Mouse (Mus musculus): ENCODE data around the gene Lck. TPM values are rescaled to one million over a fixed set of nuclear protein-coding genes. Genes with fewer than 3 reads are reported as not detected.

Gene Lck
- total RNA-seq (2014; rRNA removed) (17.5 and 20.4 TPM in 2 replicates), polyA plus RNA-seq (2015; fragmentation: Nextera tagmentation; extraction: Ambion mirVana) (17.5 and 20.7 TPM in 2 replicates)

DNA sequence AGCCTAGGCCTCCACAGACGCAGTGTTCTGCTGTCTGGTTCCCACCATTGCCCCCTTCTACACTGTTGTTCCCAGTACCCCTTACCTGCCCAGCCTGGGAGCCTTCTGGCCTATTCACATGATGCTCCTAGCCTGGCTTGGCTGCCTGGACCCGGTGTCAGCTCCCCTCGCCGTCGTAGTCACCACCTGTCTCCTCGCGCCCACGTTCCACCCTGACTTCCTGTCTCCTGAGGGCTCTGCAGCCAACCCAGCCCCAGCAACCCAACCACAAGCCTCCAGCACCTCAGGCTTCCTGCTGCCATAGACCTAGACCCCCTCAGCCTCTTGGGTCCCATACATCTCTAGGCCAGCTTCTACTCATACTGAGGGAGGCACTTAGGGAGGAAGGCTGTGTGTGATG lies at the start of gene Lck:
TSS of gene Lck (minus strand) at position 212 of the 400 bp plus-strand sequence.
- ATAC-seq (ENCODE audit: low FRiP score) (no peak), DNase-seq (ENCODE audit: low spot score) (no peak)
- Histone ChIP-seq H3K9ac (replicated peaks; ENCODE audit: low read length, poor library complexity, severe bottlenecking) (no peak within 1 kb of the TSS), H3K9me3 (ENCODE audit: low read length) (no peaks in the 10 kb centered on the region), H3K36me3 (ENCODE audit: insufficient read depth, low read length) (no peaks in the 10 kb centered on the region), H3K27me3 (ENCODE audit: insufficient read depth, low read length) (no peaks in the 10 kb centered on the region; the same call in 1 of the 2 replicates), H3K4me1 (ENCODE audit: insufficient read depth, low read length) (0 out of 2 replicates have a peak, but pooled peaks cover 3% of the 10 kb centered on the region), H3K27ac (ENCODE audit: low read depth, low read length) (no peak within 1 kb of the TSS), H3K4me3 (ENCODE audit: low read depth, low read length) (no peak within 1 kb of the TSS), H3K4me2 (ENCODE audit: low read depth, low read length, poor library complexity, severe bottlenecking) (no peak within 1 kb of the TSS)
- TF ChIP-seq CTCF (IDR thresholded peaks at IDR 0.05): no peak
- 87% methylated on average over 8 of the region's 8 CpGs for WGBS

DNA sequence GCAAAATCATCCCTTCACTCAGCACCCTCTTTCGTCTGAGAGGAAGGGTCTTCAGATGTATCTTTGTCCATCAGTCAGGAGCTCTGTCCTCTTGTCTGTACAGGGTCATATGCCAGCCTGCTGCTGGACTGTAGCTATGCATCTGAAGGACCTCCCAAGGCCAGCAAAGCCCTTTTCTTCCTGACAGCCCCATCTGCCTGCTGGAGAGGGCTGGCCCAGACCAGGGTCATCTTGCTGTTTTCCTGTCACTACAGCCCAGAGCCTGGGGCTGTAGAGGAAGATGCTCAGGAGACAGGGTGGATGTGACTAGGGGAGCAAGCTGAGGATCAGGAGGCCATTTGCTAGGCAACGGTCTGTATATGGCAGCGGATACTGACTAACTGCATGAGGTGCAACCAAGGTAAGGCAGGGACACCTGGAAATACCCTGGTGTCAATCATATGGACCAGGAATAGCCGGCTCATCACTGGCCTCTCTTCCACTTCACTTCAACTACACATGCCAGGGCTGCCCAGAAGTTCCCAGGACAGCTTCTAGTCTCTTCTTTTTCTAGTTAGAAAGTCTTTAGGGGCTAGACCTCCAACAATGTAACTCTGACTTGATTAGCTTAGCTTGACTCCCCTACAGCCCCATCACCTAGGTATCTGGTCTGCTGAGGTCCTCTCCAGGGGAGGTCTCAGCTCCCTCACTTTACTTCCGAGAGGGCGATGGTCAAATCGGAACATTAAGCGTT lies 49.5 kb upstream of the Lck start:
- Histone ChIP-seq H3K9me3 (ENCODE audit: low read length) (no peaks in the 10 kb centered on the region), H3K27ac (ENCODE audit: low read depth, low read length) (peak overlapping the region; percentile 96), H3K9ac (replicated peaks; ENCODE audit: low read length, poor library complexity, severe bottlenecking) (peak overlapping the region; percentile 81), H3K27me3 (ENCODE audit: insufficient read depth, low read length) (no peaks in the 10 kb centered on the region), H3K4me2 (ENCODE audit: low read depth, low read length, poor library complexity, severe bottlenecking) (peak overlapping the region; percentile 89), H3K4me1 (ENCODE audit: insufficient read depth, low read length) (peaks cover 29% of the 10 kb centered on the region), H3K36me3 (ENCODE audit: insufficient read depth, low read length) (peaks cover 15% of the 10 kb centered on the region), H3K4me3 (ENCODE audit: low read depth, low read length) (peak overlapping the region; percentile 59)
- 14% methylated on average over 8 of the region's 8 CpGs for WGBS
- ATAC-seq (ENCODE audit: low FRiP score) (no peak), DNase-seq (ENCODE audit: low spot score) (no peak)
- no peak for TF ChIP-seq CTCF (IDR thresholded peaks at IDR 0.05)

DNA sequence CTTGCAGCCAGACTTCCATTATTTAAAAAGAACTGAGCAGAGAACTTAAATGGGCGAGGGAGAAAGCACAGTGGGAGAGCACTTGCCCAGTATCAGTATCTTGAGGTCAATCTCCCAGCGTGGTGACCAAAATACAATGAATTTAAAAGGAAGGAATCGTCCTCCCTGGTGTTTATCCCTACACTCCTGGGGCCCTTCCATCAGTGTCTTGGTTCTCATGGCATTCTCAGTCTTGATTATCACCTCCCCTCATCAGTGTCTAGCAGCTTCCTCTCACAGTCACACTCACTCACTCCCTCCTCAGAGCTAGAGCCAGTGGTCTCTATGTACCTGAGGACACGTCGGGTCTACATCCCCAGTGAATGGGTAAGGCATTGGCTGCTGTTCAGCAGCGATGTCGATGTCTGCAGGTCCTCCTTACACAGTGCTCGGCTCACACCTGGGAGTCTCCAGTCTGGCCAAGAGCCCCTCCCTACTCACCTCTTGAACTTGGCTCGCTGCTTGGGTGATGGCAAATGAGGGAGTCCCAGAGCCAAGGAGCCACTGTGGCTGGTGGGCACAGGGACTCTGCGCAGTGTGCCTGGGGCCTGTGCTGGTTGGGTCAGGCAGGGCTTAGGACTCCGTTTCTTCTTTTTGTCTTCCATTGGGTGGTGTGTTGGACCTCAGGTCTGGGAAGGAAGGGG lies 48.8 kb upstream of the Lck start:
- WGBS: 79% methylated on average over 11 of the region's 11 CpGs
- Histone ChIP-seq H3K4me3 (ENCODE audit: low read depth, low read length) (peak overlapping the region; percentile 59), H3K4me1 (ENCODE audit: insufficient read depth, low read length) (peaks cover 31% of the 10 kb centered on the region), H3K27me3 (ENCODE audit: insufficient read depth, low read length) (no peaks in the 10 kb centered on the region), H3K27ac (ENCODE audit: low read depth, low read length) (peak overlapping the region; percentile 96), H3K36me3 (ENCODE audit: insufficient read depth, low read length) (peaks cover 11% of the 10 kb centered on the region), H3K9ac (replicated peaks; ENCODE audit: low read length, poor library complexity, severe bottlenecking) (peak overlapping the region; percentile 81), H3K9me3 (ENCODE audit: low read length) (no peaks in the 10 kb centered on the region), H3K4me2 (ENCODE audit: low read depth, low read length, poor library complexity, severe bottlenecking) (peak overlapping the region; percentile 89)
- DNase-seq (ENCODE audit: low spot score) (no peak), ATAC-seq (ENCODE audit: low FRiP score) (no peak)
- no peak for TF ChIP-seq CTCF (IDR thresholded peaks at IDR 0.05)

DNA sequence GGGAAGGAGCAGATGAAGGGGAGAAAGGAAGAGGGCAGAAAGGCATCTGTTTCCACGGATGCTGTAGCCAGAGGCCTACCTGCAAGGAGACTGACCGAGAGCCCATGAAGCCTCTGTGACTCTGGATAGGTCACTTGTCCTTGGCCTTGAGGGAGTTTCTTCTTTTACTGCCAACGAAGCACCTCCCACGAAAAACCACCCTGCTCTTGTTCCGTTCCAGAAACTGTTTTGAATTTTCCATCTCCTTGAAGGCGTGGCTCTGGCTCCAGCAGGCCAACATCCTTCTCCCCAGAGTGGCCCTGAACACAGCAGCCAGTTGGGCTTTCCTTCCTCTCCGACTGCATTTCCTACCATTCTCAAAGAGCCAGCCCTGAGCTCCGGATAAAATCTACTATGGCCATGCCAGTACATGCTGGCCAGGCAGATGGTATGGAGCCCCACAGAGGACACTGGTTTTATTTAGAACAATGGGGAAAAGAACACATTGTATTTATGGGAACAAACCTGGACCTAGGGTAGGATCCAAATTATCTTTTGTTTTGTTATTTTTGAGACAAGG lies 47.9 kb upstream of the Lck start:
- H3K9me3 ChIP-seq (ENCODE audit: low read length): no peaks in the 10 kb centered on the region
- H3K9ac ChIP-seq (replicated peaks; ENCODE audit: low read length, poor library complexity, severe bottlenecking): no peak overlapping the region
- H3K4me1 ChIP-seq (ENCODE audit: insufficient read depth, low read length): peaks cover 31% of the 10 kb centered on the region
- no peak for TF ChIP-seq CTCF (IDR thresholded peaks at IDR 0.05)
- H3K4me3 ChIP-seq (ENCODE audit: low read depth, low read length): no peak overlapping the region
- ATAC-seq (ENCODE audit: low FRiP score) (no peak), DNase-seq (ENCODE audit: low spot score) (no peak)
- peak overlapping the region; percentile 89; the same call in 1 of the 2 replicates for H3K4me2 ChIP-seq (ENCODE audit: low read depth, low read length, poor library complexity, severe bottlenecking)
- peaks cover 4% of the 10 kb centered on the region for H3K36me3 ChIP-seq (ENCODE audit: insufficient read depth, low read length)
- no peaks in the 10 kb centered on the region for H3K27me3 ChIP-seq (ENCODE audit: insufficient read depth, low read length)
- WGBS: 82% methylated on average over 8 of the region's 8 CpGs
- no peak overlapping the region for H3K27ac ChIP-seq (ENCODE audit: low read depth, low read length)

DNA sequence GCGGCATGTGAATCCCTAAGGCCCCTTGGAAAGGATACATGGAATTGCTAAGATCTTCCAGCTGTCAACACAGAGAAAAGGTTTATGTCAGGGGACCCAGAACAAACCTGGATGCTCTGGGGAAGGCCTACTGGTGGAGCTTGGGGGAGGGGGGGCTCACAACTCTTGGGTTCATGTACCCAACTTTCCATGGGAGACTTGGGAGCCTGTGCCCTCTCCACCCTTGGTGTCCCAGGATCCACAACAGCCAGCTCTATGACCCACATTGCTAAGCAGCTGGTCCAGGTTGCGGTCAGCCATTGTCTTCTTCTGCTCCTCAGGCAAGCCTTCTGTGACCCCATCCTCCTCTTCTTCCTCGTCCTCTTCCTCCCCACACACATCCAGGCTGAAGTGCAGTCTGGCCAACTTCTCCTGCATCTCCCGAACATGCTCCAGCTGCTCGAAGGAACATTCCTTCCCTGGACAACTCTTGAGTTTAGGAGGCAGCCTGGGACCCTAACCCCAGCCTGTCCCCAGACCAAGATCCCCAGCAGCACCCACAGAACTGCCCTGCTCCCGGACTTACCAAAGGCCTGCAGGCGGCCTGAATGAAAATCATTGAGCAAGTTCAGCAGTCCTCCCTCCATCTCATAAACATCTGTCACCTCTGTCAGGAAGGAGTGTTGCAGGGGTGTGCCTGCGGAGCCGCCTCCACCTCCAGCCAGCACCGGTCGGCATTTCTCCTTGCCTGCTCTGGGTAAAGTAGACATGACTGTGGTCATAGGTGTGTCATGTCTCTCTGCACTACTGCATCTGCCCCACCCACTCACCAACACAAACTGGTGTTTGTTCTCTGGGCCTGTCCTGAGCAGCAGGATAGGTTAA lies 47.2 kb upstream of the Lck start:
- H3K27me3 ChIP-seq (ENCODE audit: insufficient read depth, low read length): no peaks in the 10 kb centered on the region
- H3K9ac ChIP-seq (replicated peaks; ENCODE audit: low read length, poor library complexity, severe bottlenecking): no peak overlapping the region
- peaks cover 31% of the 10 kb centered on the region for H3K4me1 ChIP-seq (ENCODE audit: insufficient read depth, low read length)
- no peak overlapping the region for H3K4me3 ChIP-seq (ENCODE audit: low read depth, low read length)
- ATAC-seq (ENCODE audit: low FRiP score) (no peak), DNase-seq (ENCODE audit: low spot score) (no peak)
- peaks cover 3% of the 10 kb centered on the region; the same call in 1 of the 2 replicates for H3K36me3 ChIP-seq (ENCODE audit: insufficient read depth, low read length)
- no peaks in the 10 kb centered on the region for H3K9me3 ChIP-seq (ENCODE audit: low read length)
- TF ChIP-seq CTCF (IDR thresholded peaks at IDR 0.05): no peak
- no peak overlapping the region for H3K4me2 ChIP-seq (ENCODE audit: low read depth, low read length, poor library complexity, severe bottlenecking)
- WGBS: 89% methylated on average over 11 of the region's 11 CpGs
- H3K27ac ChIP-seq (ENCODE audit: low read depth, low read length): no peak overlapping the region
